Mouse (Mus musculus): ENCODE data around the gene Svop. TPM values are rescaled to one million over a fixed set of nuclear protein-coding genes. Genes with fewer than 3 reads are reported as not detected.

Gene Svop
- total and polyA plus RNA-seq, 3 experiments: not detected

DNA sequence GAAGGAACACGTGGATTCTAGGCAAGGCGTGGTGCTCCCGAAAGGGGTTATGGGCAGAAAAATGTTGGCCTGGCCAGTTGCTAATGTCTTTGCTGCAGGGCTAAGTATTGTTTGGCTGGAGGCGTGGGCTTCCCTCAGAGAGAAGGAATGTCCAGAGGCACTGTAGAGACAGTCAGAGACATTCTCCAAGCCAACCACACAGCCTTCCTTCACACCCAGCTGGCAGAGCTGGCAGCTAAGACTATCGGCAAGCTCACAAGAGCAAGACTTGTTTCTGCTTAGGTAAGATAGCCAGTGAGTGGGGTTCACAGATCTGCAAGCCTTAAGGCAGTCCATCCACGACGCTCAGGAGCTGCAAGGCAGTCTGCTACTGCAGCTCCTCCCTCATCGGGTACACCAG, 114.1 kb downstream of the Svop start:
- Histone ChIP-seq H3K36me3 (ENCODE audit: control insufficient read depth in 1 of 2, insufficient read depth in 2 of 2, low read length in 2 of 2) (peaks cover 0 to 13% of the 10 kb centered on the region in 2 experiments; a peak in 2 of 4 replicates), H3K27ac (ENCODE audit: control insufficient read depth, low read depth, low read length) (no peak overlapping the region), H3K27me3 (ENCODE audit: control insufficient read depth in 1 of 2, insufficient read depth in 2 of 2, low read length in 2 of 2) (no peaks in the 10 kb centered on the region), H3K4me3 (ENCODE audit: control insufficient read depth in 1 of 2, insufficient read depth in 1 of 2, low read depth in 2 of 2, low read length in 2 of 2) (no peak overlapping the region), H3K9me3 (replicated peaks; ENCODE audit: insufficient read depth, low read length) (no peaks in the 10 kb centered on the region), H3K79me2 (ENCODE audit: control insufficient read depth, insufficient read depth, low read length, poor library complexity) (no peaks in the 10 kb centered on the region), H3K4me1 (ENCODE audit: control insufficient read depth in 1 of 2, insufficient read depth in 2 of 2, low read length in 2 of 2) (peaks cover 13 to 32% of the 10 kb centered on the region in 2 experiments), H3K9ac (ENCODE audit: control insufficient read depth, low read depth, low read length, poor library complexity, severe bottlenecking) (no peak overlapping the region)
- DNase-seq (ENCODE audit: low read depth, low spot score): no peak
- no peak for TF ChIP-seq UBTF (IDR thresholded peaks at IDR 0.05; ENCODE audit: borderline replicate concordance, insufficient read depth, low read depth, low read length)
- TF ChIP-seq MAX (IDR thresholded peaks at IDR 0.05; ENCODE audit: low read length): no peak
- no peak for TF ChIP-seq MEF2A (IDR thresholded peaks at IDR 0.05; ENCODE audit: extremely low read depth, insufficient replicate concordance, low read depth, low read length, poor library complexity, severe bottlenecking)
- no peak for TF ChIP-seq MYB (IDR thresholded peaks at IDR 0.05; ENCODE audit: low read depth, low read length)
- no peak for TF ChIP-seq USF1 (IDR thresholded peaks at IDR 0.05; ENCODE audit: low read depth, low read length)
- no peak for TF ChIP-seq TBP (IDR thresholded peaks at IDR 0.05; ENCODE audit: low read depth, low read length)
- TF ChIP-seq ZNF384 (IDR thresholded peaks at IDR 0.05; ENCODE audit: low read depth, low read length): no peak
- TF ChIP-seq BHLHE40 (IDR thresholded peaks at IDR 0.05; ENCODE audit: borderline replicate concordance, low read depth, low read length): no peak
- TF ChIP-seq ETS1 (IDR thresholded peaks at IDR 0.05; ENCODE audit: low read depth, low read length): no peak
- no peak for TF ChIP-seq JUND (IDR thresholded peaks at IDR 0.05; ENCODE audit: low read depth, low read length)
- TF ChIP-seq CHD1 (IDR thresholded peaks at IDR 0.05; ENCODE audit: low read depth, low read length): no peak
- TF ChIP-seq SIN3A (IDR thresholded peaks at IDR 0.05; ENCODE audit: low read length): no peak
- no peak for TF ChIP-seq NRF1 (IDR thresholded peaks at IDR 0.05; ENCODE audit: insufficient read depth, low read depth, low read length, poor library complexity, severe bottlenecking)
- no peak for TF ChIP-seq RAD21 (IDR thresholded peaks at IDR 0.05; ENCODE audit: low read depth, low read length)
- TF ChIP-seq TAL1 (IDR thresholded peaks at IDR 0.05; ENCODE audit: low read length): no peak

Other genes with a start within 250 kb of the Svop start
- gene Coro1c, start 182.8 kb downstream of the Svop start, total RNA-seq (2012; rRNA removed): 103 TPM in 2 replicates
- 100 to 1,000 TPM in 1 of 2 experiments, 10 to 100 TPM in 1; 77.3 to 158 TPM for gene Coro1c, start 182.8 kb downstream of the Svop start, polyA plus RNA-seq (2012; ENCODE audit: insufficient read depth in 1 of 2, insufficient read length in 2 of 2, low read depth in 1 of 2, low replicate concordance in 2 of 2, missing spikeins in 1 of 2)
- gene Ssh1, start 97.7 kb downstream of the Svop start, total RNA-seq (2012; rRNA removed): 2.3 and 4.0 TPM in 2 replicates
- 1 to 10 TPM in 1 of 2 experiments, not detected in 1; 6.8 TPM for gene Ssh1, start 97.7 kb downstream of the Svop start, polyA plus RNA-seq (2012; ENCODE audit: insufficient read depth in 1 of 2, insufficient read length in 2 of 2, low read depth in 1 of 2, low replicate concordance in 2 of 2, missing spikeins in 1 of 2)
- gene Dao, start 87.9 kb downstream of the Svop start, total RNA-seq (2012; rRNA removed): not detected in 2 replicates
- gene Dao, start 87.9 kb downstream of the Svop start, polyA plus RNA-seq (2012; ENCODE audit: insufficient read depth in 1 of 2, insufficient read length in 2 of 2, low read depth in 1 of 2, low replicate concordance in 2 of 2, missing spikeins in 1 of 2): under 1 TPM in 1 of 2 experiments, not detected in 1; 0.04 TPM
- gene Usp30, start 26.1 kb downstream of the Svop start, total RNA-seq (2012; rRNA removed): 11.9 and 12.8 TPM in 2 replicates
- gene Usp30, start 26.1 kb downstream of the Svop start, polyA plus RNA-seq (2012; ENCODE audit: insufficient read depth in 1 of 2, insufficient read length in 2 of 2, low read depth in 1 of 2, low replicate concordance in 2 of 2, missing spikeins in 1 of 2): 10 to 100 TPM in 1 of 2 experiments, not detected in 1; 21.1 TPM
- gene Alkbh2, start 36.6 kb upstream of the Svop start, total RNA-seq (2012; rRNA removed): 15.2 and 15.7 TPM in 2 replicates
- gene Alkbh2, start 36.6 kb upstream of the Svop start, polyA plus RNA-seq (2012; ENCODE audit: insufficient read depth in 1 of 2, insufficient read length in 2 of 2, low read depth in 1 of 2, low replicate concordance in 2 of 2, missing spikeins in 1 of 2): 10 to 100 TPM in 1 of 2 experiments, not detected in 1; 22.6 TPM
- 19.6 and 22.1 TPM in 2 replicates for gene Ung, start 38.8 kb upstream of the Svop start, total RNA-seq (2012; rRNA removed)
- 10 to 100 TPM in 1 of 2 experiments, not detected in 1; 62.2 TPM for gene Ung, start 38.8 kb upstream of the Svop start, polyA plus RNA-seq (2012; ENCODE audit: insufficient read depth in 1 of 2, insufficient read length in 2 of 2, low read depth in 1 of 2, low replicate concordance in 2 of 2, missing spikeins in 1 of 2)
- 1.9 and 2.0 TPM in 2 replicates for gene Acacb, start 55.0 kb upstream of the Svop start, total RNA-seq (2012; rRNA removed)
- 1 to 10 TPM in 1 of 2 experiments, not detected in 1; 5.3 TPM for gene Acacb, start 55.0 kb upstream of the Svop start, polyA plus RNA-seq (2012; ENCODE audit: insufficient read depth in 1 of 2, insufficient read length in 2 of 2, low read depth in 1 of 2, low replicate concordance in 2 of 2, missing spikeins in 1 of 2)
- not detected in 2 replicates for gene Foxn4, start 182.2 kb upstream of the Svop start, total RNA-seq (2012; rRNA removed)
- under 1 TPM in 1 of 2 experiments, not detected in 1; 0.07 TPM for gene Foxn4, start 182.2 kb upstream of the Svop start, polyA plus RNA-seq (2012; ENCODE audit: insufficient read depth in 1 of 2, insufficient read length in 2 of 2, low read depth in 1 of 2, low replicate concordance in 2 of 2, missing spikeins in 1 of 2)
- 4.1 and 4.6 TPM in 2 replicates for gene Myo1h, start 197.6 kb upstream of the Svop start, total RNA-seq (2012; rRNA removed)
- under 1 TPM in 1 of 2 experiments, not detected in 1; 0.33 TPM for gene Myo1h, start 197.6 kb upstream of the Svop start, polyA plus RNA-seq (2012; ENCODE audit: insufficient read depth in 1 of 2, insufficient read length in 2 of 2, low read depth in 1 of 2, low replicate concordance in 2 of 2, missing spikeins in 1 of 2)